Mouse (Mus musculus) frontal cortex, adult 2 months (tissue): ENCODE results near the gene Daam1. TPM values are rescaled to one million over a fixed set of nuclear protein-coding genes. Genes with fewer than 3 reads are reported as not detected.

Source experiments
- DNase-seq, 2 experiments: peaks; one replicate each; pipeline ENCODE4 v3.0.0; 2022; ENCODE audit warnings: low spot score in 1 of 2; ENCODE audit errors: extremely low spot score in 1 of 2
- polyA plus RNA-seq: library from polyadenylated mRNA; depleted of rRNA; stranded (reverse); fragments of >200 nt; gene quantifications from 2 replicates; pipeline ENCODE4 v1.2.3, GENCODE M21; 2012

Gene Daam1
- polyA plus RNA-seq, 1 experiment, result 27.2 TPM

- DNase-seq, result no peak
Observed at GRCm38 (mm10) chr12:71924978-71925529, 94.2 kb downstream of the Daam1 start.

DNA sequence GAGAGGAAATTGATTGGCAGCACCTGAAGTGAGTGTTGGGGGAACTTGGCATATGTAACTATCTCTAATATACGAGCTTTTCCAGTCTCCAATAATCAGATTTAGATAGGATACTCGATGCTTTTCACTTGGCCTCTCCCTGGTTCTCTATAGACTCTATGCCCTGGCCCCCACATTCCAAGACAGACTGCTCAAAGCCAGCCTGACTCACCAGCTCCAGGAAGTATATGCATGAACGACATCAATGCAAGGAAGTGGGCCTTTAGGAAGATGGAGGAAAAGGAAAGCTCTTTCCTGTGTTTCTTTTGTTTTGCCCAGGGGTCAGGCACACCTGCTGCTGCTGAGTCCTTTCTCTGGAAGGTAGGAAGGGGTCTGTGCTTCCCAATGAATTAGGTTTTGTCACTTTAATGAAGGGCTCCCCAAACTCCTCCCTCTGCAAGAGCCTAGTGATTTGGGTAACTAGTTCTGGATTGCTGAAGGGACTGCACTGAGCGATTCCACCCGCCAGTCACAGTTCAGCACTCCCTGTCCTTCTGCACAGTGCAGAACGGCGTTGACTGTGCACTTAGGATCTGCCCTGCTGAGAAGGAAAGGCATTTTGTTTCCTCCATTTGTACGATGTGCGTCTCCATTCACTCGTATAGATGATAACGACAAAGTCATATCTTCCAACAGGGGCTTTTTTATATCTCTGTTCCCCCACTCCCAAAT lies 95.3 kb downstream of the Daam1 start:
- no peak for DNase-seq

- peak in 1 of 2 experiments; percentile 48 for DNase-seq
Observed at GRCm38 (mm10) chr12:71928092-71928491, 97.2 kb downstream of the Daam1 start.

GRCm38 (mm10) chr12:71929876-71930275 lies 99.0 kb downstream of the Daam1 start:
- DNase-seq, result no peak

GRCm38 (mm10) chr12:71932433-71933386 lies 101.8 kb downstream of the Daam1 start:
- DNase-seq, result no peak

- no peak for DNase-seq
Observed at GRCm38 (mm10) chr12:71933989-71934645, 103.2 kb downstream of the Daam1 start.

- DNase-seq, result no peak
Observed at GRCm38 (mm10) chr12:71936636-71937035, 105.8 kb downstream of the Daam1 start.

- no peak for DNase-seq
Observed at GRCm38 (mm10) chr12:71938513-71938912, 107.6 kb downstream of the Daam1 start.

GRCm38 (mm10) chr12:71941290-71941689 lies 110.4 kb downstream of the Daam1 start:
- DNase-seq, result no peak

- DNase-seq, result no peak
Observed at GRCm38 (mm10) chr12:71943112-71943511, 112.2 kb downstream of the Daam1 start.

GRCm38 (mm10) chr12:71943646-71944045 lies 112.8 kb downstream of the Daam1 start:
- no peak for DNase-seq

- DNase-seq, result no peak
Observed at GRCm38 (mm10) chr12:71945844-71946243, 115.0 kb downstream of the Daam1 start.

DNA sequence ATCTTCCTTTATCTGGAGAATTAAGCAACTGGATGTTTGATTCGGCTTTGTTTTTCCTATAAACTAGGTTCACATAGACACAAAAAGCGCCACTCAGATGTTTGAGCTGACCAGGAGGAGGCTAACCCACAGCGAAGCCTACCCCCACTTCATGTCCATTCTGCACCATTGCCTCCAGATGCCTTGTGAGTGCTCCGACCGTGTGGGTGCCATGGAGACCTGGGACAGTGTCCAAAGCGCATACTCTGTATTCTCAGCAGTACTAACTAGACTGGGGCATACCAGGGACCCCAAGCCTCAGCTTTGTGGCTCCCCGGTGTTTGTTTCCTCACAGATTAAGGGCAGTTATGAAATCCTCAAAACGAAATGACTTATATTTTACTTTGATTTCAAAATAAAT lies 115.6 kb downstream of the Daam1 start:
- no peak for DNase-seq

GRCm38 (mm10) chr12:71948972-71949371 lies 118.1 kb downstream of the Daam1 start:
- no peak for DNase-seq

DNA sequence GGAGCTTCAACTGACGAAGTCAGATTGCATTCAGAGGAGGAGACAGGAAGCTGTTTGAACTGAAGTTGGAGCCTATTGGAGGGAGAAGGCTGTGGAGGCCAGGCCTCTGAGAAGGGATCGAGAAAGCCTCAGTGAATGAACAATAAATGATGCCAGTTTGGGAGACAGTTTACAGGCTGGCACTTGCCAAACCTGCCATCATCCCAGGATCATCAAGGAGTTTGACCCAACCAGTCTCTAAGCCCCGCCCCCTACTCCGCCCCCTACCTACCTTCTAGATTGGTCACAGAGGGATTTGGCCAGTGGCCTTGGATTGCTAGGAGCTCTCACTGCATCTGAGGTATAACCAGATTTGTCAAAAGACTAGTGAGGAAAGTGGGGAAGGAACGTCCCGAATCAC lies 118.7 kb downstream of the Daam1 start:
- no peak for DNase-seq

GRCm38 (mm10) chr12:71950095-71950877 lies 119.4 kb downstream of the Daam1 start:
- DNase-seq, result peak in 1 of 2 experiments; percentile 47

DNA sequence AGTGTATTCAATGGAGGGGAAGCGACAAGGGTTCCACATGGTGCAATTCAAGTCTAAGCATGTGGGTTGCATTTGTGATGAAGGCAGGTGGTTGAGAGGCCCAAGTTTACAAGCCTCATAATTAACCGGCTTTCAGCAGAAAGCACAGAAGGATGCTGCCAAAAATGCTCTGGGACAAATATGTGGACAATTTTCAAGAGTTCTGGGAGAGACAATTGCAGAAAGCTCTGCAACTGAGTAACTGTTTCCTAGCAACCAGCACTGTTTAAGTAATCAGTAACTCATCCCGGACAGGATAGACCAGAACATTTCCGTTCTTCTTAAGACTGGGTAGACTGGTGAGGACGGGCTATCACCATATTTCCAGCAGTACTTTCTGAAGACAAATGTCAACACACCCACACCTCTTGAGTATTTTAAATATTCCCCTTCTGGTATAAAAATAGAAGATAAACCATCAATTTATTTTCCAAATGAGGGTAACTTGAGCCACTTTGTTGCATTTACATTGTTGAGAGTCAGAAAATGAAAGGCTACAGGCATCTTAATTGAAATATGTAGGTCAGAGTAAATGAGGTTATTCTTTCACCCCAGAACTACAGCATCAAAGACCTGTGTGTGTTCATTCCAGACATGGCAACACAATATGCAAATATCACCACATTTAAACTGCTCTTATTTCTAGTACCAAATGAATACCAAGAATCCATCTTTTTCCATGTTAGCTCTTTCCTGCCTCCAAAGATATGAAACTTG lies 123.5 kb downstream of the Daam1 start:
- DNase-seq, result peak; percentile 35 to 68

- no peak for DNase-seq
Observed at GRCm38 (mm10) chr12:71956980-71957379, 126.1 kb downstream of the Daam1 start.

- no peak for DNase-seq
Observed at GRCm38 (mm10) chr12:71957496-71957895, 126.6 kb downstream of the Daam1 start.
